Mouse (Mus musculus) kidney, postnatal 36 days (tissue): ENCODE data around the gene Nek9.
A peak's percentile ranks its signal among the peaks of the same experiment; 100 is the strongest.

Experiments
- DNase-seq, 2 experiments: peaks; one replicate each; pipeline ENCODE4 v3.0.0; 2021 to 2022; ENCODE audit warnings: mixed read lengths in 2 of 2

Gene Nek9

DNA sequence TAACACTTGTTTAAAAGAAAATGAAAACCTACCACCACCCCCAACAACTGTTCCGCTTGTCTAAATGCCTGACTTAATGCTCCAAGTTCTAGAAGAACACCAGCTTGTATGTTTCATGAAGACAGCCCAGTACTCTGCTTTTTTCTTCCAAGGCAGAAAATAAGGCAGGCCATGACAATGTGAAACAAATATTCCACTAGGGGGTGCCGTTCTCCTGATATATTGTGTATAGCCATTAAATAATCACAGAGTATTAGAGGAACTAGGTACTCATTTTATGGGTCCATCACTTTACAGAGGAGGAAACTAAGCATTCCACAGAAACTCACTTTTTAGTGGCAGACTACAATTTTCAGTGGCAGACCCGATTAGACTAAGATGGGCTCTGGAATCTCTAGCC, 7.2 kb upstream of the Nek9 start:
- DNase-seq = peak; percentile 54 to 75

DNA sequence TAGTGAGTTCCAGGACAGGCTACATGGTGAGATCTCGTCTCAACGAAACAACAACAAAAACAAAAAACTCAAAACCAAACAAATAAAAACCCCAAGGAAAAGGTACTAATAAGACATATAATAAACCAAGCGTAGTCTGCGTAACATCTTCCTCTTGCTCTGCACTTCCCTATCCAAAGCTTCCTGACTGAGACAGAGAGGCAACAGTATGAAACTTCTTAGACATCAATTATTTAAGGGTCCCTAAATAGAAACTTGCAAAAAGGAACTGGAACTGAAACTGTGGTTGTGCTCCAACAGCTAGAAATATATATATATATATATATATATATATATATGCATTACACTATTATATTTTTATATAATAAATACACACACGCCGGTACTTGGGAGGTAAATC, 6.4 kb upstream of the Nek9 start:
- no peak for DNase-seq

DNA sequence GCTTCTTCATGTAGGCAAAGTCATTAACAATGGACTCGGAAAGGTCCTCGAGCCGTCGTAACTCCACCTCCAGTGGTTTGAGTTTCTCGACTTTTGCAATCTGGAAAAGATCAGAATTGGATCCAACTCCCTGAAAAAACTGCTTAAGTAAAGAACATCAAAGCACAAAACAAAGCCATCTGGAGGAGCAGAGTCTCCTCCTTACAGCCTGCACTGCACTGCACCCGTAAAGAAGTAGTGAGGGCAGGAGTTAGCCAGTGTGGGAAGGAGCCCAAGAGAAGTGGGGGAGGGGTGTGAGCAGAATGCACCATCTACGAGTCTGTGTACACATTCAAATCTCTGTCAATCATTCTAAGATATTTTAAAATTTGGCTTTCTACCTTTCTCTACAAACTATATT, 5.1 kb upstream of the Nek9 start:
- no peak for DNase-seq

DNA sequence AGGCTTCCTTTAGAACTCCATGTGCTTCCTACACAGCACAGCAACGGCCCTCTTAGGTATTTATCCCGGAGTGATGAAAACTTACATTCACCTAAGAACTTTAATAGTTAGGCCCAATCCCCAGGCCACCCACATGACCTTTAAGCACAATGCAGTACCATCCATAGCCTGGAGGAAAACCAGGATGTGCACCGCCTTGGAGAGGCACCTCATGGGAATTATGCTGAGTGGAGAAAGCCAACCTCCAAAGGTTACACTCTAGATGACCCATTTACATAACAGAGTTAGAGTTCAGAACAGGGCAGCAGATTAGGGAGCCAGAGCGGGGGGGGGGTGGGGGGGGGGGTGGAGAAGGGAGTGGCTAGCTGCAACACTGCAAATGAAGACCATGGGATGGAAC, 3.1 kb upstream of the Nek9 start:
- peak in 1 of 2 experiments; percentile 47 for DNase-seq

DNA sequence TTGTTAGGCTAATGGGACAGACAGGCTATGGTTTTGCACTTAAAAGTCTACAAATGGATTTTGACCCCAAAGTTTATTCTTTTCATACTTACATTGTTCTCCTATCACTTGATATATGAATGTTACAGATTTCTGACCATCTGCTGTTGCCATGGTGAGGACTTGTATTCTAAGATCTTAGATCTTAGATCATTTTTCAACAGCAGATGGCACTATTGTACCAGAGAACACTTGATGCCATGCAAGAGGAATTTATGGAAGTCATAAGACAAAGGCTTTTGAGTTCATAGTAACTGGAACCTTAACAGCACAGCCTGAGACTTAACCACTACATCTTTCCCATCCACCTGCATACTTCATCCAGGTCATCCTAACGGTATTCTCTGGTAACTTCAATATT, 2.0 kb upstream of the Nek9 start:
- DNase-seq = peak in 1 of 2 experiments; percentile 78

DNA sequence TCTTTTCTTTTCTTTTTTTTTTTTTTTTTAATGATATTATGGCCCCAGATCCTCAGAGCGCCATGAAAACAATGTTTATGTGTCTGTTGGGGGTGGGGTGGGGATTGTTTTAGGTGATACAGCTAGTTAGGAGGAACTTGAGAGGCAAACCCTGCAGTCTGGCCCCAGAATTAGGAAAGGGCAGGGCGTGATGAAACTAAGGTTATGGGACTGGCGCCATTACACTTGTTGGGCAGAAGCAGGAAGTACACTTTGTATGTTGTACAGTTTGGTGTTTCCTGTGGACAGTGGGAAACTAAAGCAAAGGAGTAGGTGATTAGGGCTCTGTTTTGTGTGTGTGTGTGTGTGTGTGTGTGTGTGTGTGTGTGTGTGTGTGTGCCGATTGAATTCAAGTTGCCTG, 785 bp upstream of the Nek9 start:
- no peak for DNase-seq

DNA sequence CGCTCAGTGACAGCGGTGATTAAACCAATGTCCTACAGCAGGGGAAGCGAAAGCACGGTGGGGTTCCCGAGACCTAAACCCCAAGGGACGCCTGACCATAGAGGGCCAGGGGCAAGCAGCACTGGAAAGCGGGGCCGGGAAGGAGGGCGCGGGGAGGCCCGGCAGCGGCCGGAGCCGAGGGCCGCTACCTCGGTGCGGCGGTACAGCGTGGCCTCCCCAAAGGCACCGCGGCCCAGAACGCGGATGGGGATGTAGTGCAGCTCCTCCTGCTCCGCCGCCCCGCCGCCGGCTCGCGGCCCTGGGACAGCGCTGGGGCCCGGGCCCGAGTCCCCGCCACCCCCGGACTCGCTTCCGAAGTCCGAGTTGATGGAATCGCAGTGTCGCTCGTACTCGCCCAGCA, 347 bp downstream of the Nek9 start:
- no peak for DNase-seq

DNA sequence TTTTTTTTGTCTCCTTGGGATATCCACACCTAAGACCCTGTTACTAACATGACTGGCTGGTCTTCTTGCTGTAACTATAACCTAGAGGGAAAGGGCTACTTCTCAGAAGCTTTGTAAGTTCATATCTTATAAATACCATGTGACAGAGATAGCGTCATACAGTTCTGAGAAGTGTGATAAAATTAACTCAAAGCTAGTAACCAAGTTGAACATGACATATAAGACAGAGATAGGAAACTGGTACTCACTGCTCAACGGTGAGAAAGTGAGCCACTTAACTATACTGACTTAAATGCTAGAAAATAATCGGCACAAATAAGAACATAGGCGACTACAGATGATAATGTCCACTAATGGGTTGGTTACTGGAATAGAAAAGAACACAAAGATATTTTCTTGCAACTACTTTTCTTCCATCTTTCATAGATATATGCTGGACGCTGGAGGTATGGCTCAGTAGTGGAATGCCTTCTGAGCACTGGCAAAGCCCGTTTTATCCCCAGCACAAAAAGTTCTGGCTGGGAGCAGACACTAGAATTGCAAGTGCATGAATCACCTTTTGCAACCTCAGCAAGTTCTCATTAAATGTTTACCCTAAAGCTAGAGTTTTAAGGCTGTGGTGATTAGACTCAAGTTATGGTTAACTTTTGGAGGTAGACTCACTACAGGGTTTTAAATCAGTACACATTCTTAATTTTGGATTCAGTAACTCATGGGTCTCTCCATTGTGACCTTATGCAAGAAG, 1.4 kb downstream of the Nek9 start:
- DNase-seq = no peak

DNA sequence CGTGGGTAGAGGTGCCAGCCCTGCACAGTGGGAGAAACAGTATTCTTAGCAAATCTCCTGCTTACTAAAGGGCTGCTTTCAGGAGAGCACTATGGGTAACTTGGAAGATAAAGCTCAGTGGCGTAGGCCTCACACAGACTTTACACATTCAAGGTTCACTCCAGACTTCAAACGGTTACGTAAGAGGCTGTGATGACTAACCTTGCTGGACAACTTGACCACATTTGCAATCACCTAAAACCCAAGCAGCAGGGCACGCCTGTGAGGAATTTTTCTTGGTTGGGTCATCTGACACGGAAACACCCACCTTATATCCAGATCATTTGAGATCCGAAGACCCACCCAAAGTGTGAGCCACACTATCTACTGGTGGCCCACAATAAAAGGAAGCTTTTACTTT, 9.0 kb downstream of the Nek9 start:
- no peak for DNase-seq

DNA sequence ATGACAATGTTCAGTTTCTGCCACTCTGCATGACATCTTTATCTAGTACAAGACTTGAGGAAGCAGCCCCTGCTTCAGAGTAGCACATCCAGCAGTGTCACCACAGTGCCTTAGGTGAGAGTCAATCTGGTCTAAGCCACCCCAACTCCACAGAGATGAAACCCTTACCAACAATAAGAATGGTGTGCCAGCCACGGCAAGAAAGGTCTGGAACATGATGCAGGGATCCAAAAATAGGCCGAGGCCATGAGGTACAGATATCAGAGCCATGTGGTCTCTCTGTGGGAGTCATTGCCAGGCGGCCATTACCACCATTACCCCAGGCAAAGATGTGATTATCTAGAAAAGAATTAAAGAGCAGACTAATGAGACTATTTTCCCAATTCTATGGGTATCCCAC, 30.5 kb downstream of the Nek9 start:
- DNase-seq = no peak

DNA sequence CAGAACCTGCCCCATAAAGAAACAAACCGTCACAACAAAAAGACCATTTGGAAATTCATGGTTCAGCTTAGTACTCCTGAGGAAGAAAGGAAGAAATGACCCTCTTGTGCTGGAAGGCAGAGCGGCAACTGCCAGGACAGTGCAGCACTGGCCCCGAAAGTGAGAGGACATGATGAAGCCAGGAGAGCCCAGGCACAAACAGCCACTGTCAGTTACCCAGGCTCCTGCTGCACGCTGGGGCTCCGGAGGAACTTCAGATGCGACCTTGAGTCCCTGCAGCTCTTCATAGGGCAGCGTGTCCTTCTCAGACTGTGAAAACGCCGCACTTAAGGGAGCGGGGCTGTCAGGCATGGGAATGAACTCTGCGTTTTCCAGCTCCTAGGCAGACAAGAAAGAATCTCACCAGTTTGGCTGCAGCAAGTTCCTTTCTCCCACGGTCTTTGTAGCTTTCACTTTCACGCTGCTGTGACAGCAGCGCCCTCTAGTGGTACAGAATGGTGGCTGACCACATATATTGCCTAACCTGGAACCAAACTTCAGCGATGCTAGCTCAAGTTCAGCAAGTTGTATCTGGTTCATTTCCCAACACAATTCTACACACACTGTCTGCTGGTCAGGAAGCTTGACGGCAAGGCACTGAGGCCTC, 33.8 kb downstream of the Nek9 start:
- peak; percentile 85 to 91 for DNase-seq

DNA sequence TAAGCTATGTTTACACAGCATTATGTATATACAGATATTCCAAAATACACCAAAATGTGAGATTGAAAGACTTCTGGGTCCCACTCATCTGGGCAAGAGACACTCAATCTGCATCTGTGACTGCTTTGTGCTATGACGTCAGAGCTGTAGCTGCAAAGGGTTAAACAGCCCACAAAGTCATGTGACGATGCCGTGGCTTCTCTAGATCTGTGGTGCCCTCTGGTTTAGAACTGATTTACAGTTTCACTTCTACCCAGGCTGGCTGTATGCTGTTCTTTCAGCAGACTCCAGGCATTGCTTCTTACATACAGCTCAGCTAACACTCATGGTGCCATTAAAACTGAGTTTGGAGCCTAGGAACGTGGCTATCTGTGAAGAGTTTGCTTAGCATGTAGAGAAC, 34.4 kb downstream of the Nek9 start:
- DNase-seq = peak in 1 of 2 experiments; percentile 24

DNA sequence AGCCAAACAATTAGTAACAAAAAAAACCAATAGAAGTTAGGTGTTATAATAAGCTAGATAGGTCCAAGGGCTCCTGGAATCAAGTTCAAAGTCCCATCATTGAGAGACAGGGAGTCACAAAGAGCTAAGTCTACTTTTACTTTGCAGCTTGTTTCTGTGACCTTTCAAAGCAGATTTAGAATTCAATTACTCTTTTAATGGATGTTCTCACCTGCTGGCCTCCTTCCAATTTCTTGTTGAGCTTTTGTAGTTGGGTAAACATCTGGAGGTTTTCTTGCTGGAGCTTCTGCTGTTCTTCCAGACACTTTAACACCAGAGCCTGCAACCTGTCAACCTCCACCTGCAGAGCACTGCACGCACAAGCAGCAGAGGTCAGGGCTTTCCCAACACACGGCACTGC, 35.9 kb downstream of the Nek9 start:
- peak; percentile 31 to 39 for DNase-seq

DNA sequence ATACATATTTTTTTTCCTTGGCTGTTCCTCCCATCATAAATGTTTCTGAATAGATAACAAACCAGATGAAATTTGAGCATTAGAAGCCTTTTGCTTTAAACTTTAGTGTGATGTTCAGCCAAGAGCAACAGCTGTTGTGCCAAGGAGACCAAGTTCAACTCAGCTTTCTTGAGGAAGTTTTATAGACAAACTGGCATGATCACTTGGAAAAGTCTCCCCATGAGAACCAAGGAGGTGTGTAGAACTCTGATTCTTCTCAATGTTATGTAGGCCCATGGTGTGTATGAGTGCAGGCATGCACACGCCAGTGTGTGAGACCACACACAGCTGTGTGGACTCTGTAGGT, 40.4 kb downstream of the Nek9 start:
- peak in 1 of 2 experiments; percentile 31 for DNase-seq

DNA sequence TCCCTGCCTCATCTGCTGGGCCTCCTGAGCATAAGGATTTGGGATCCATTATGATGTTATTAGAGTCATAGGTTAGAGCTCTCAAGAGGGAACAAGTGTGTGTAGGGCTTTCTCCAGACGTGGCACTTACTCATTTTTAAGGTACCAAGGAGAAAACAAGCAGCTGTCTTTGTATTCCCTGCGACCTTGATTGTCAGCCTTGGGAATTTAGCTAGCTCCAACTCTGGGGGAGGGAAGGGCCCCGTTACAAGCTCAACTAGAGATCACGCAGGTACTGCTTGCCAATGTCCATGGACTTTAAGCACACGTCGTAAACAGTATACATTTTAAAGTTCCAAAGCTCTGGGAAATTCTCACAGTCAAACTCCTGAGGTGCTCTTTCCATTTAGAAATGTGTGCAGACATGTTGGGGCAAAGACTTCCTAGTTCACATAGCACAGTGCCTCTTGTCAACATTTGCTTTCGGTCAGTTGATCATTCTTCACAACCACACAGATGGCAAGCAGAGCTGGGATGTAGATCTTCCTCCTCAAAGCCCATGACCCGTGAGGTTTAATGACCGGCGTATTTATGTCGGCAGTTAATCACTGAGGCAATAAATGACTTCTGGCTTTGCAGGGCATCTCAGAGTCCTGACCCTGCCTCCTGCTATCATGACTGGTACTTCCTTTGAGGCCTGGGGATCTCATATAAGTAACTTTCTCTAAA, 40.9 kb downstream of the Nek9 start:
- DNase-seq = peak in 1 of 2 experiments; percentile 24

DNA sequence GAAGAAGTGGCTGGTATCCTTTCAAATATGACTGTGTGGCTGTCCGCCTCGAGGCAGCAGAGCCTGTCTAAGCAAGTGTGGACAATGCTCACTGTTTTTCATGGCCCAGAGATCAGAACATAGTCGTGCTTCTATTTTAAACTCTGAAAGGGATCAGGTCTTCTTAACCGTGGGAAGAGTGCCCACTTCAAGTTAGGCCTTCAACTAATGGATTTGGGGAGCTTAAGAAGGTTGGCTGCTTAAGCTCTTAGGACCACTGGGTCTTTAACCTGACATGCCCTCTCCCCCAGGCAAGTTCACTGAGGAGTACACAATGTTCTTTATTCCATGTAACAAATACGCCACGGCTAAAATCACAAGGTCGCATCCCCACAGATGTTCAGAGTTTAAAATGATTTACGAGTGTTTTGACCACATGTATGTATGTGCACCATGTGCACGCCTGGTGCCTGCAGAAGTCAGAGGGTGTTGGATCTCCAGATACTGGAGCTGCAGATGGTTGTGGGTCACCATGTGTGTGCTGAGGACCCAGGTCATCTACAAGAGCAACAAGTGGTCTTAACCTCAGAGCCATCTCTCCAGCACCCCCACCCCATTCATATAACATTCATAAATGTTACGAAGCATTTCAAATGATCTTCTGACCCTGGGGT, 41.7 kb downstream of the Nek9 start:
- peak; percentile 16 to 23 for DNase-seq

DNA sequence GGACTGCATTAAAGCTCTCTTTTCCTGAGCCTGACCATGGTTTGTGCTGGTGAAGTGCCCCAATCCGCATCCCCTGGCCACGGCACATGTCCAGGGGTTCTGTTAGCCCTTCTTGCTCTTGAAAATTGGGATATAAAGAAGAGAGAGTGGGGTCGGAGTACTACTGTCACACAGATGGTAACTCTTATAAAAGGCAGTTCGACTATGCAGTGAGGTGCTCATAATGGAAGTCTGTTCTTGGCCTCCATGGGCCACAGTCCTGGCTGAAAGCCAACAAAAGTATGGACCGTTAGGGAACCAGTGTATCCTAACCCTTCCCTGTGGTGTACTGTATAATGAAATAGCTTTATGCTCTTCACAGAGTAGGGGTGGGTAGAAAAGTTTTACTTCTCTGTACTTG, 42.2 kb downstream of the Nek9 start:
- DNase-seq = no peak

DNA sequence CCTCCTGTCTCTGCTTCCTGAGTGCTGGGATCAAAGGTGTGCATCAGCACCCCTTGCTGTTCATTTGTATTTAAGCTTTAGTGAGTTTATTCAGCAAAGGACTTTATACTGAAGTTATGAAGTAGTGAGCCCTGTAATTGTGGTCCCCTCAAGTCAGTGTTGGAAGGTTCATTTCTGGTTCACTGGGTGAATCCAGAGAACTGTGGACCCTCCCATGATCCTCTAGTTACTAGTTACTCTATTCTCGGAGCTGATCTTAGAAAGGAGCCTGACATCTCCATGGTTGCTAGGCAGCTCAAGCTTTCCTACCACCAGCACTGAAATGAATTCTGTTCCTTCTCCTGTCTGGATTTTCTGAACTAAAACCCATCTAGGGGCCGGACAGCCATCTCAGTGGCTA, 43.7 kb downstream of the Nek9 start:
- DNase-seq = peak; percentile 21 to 23

DNA sequence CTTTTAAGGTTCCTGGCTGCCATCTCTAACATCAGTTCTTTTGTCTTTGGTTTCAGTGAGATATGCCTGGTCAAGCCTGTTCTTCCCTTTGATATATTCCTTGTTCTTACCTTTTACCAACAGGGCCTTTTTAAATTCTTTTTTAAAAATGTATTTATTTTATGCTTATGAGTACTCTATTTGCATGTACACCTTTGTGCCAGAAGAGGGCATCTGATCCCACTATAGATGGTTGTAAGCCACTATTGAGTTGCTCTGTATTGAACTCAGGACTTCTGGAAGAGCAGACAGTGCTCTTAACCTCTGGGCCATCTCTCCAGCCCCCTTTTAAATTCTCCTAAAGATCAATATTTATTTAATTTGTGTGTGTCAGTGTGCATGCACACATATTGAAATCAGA, 46.3 kb downstream of the Nek9 start:
- DNase-seq = no peak

DNA sequence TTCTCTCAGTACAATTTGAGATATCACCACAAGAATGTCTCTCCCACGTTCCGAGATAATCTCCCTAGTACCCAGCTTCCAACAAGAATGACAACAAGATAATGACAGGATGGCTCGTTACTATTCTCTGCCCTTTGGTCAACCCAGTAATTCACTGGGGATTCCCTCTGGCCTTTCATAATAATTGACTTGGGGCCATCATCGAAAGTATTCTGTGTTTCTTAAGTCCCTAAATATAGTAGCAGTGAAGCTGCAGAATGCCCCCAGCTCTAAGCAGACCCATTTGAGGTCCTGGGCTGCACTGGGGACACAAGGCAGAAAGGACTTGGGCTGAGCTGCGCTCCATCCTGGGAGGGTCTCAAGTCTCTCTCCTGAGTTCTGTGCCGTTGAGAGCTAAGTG, 46.9 kb downstream of the Nek9 start:
- DNase-seq = no peak

DNA sequence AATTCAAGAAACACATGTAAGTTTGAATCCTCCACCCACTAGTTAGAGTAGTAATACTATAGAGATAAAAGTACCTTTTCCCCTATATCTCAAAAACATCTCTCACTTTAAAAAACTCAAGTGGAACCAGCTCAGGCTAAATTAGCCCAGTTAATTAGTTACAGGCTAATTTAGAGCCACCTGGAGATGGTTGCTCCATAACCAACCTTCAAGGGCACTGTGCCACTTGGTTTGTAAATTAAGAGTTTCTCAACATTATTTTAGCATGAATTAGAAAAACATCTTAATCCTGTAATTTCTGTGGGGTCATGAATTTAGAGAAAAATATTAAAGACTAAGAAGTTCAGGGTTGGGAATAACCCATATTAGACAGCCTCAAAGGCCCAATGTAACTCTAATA, 47.6 kb downstream of the Nek9 start:
- DNase-seq = peak; percentile 54 to 68

DNA sequence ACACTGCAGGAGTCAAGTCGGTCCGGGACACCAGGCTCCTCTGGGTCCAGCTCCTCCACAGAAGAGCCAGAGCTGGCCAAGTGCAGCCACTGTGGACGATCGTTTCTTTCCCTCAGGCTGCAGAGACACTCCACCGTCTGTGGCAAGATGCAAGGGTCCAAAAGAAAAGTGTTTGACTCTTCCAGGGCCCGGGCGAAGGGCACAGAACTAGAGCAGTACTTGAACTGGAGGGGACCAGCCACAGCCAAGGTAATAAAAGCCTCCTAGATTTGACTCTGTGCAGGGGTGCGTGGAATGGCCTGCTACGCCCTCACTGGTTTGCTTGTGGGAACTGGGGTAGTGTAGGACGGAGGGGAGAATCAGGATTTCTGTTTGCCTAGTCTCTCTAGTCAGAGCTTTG, 48.5 kb downstream of the Nek9 start:
- peak; percentile 50 to 58 for DNase-seq

DNA sequence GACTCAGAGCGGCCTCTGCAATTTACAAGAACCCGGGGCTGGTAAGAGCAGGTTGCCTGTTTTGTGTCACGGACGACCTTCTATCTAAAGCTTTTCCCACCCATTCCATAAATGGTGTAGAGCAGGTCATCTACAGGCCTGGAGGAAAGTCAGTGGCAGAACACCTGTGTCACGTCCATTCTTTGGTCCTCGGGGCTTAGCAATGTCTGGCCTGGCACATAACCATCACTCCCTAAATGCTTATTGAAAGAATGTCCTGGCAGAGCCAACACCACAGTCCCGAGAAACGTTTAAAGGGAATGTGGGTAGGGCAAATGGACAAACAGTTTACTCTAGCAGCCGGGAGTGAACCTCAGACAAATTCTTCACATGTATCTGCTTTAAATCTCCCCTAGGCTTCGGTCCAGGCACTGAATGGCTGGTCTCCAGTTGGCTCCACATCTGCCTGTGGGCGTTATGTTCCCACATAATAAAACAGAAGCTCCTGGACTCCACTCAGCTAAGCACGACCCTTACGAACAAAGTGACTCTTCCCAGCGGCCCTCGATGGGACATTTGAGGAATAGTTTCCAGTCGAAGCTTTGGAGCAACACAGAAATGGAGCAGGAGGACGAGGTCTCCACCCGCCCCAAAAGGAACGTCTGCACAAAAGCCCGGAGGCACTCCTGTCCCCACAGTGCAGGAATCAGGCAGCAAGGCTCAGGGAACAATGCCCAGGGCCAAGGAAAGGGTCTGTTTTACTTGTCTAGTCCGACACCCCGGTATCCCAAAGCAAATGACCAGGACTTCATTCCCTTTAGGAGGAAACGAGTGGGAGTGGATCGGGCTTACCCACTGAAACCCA, 49.8 kb downstream of the Nek9 start:
- peak; percentile 47 to 60 for DNase-seq
